ENCODE assay signal across 16 mouse cellular contexts in genomic region chr17:6734746-6735441, GRCm38 (mm10). TPM values are rescaled to one million over a fixed set of nuclear protein-coding genes. Genes with fewer than 3 reads are reported as not detected.
A peak's percentile ranks its signal among the peaks of the same experiment; 100 is the strongest.
DNase-seq lines count a peak whose midpoint lies in the region; ATAC-seq lines count a peak whose summit lies in the region.
"Had no signal": no experiment of that assay in that cellular context is flagged by ENCODE, and none has a peak within 500 bp of the region (broad histone marks: within the 10 kb centered on the region; RNA-seq: fewer than 3 reads in every experiment).

No protein-coding gene starts in this region.

- peak; percentile 72 for DNase-seq in heart, embryonic 10.5 days (ENCODE audit: low spot score)
- DNase-seq in kidney, adult 18-20 months: peak; percentile 28
- DNase-seq in kidney, postnatal 10 days: no peak
- peak; percentile 30 for DNase-seq in B cell, adult 2 months
- peak; percentile 15 for DNase-seq in induced T-regulatory cell, adult 2 months (ENCODE audit: low read depth)
- DNase-seq in lung, adult 18-20 months: no peak
- no peak for DNase-seq in right cerebral cortex, adult 18-20 months
- DNase-seq: liver, embryonic 13.5 days; spleen, adult 18-20 months; thymus, postnatal 14 days had no signal

- no peak overlapping the region for H3K27ac ChIP-seq in heart, embryonic 10.5 days
- no peak overlapping the region for H3K27ac ChIP-seq in heart, embryonic 11.5 days (ENCODE audit: low read depth, low read length)
- H3K27ac ChIP-seq: forebrain, embryonic 15.5 days; heart, embryonic 15.5 days; hindbrain, postnatal 0 days; liver, embryonic 13.5 days had no signal

- no peak for ATAC-seq in heart, embryonic 11.5 days (replicated peaks; ENCODE audit: insufficient number of reproducible peaks, low FRiP score, low TSS enrichment)
- ATAC-seq: forebrain, embryonic 15.5 days; hindbrain, postnatal 0 days; lung, postnatal 0 days; midbrain, embryonic 16.5 days had no signal

- no peak overlapping the region for H3K4me2 ChIP-seq in heart, embryonic 11.5 days
- H3K4me2 ChIP-seq: forebrain, embryonic 15.5 days; heart, embryonic 15.5 days; liver, embryonic 13.5 days had no signal

- H3K27me3 ChIP-seq in heart, embryonic 10.5 days (ENCODE audit: insufficient read depth, poor library complexity, severe bottlenecking): no peaks in the 10 kb centered on the region
- no peaks in the 10 kb centered on the region for H3K27me3 ChIP-seq in heart, embryonic 11.5 days (ENCODE audit: control insufficient read depth, insufficient read depth, low read length)
- H3K27me3 ChIP-seq: forebrain, embryonic 15.5 days; heart, embryonic 15.5 days; liver, embryonic 13.5 days had no signal

- no peak overlapping the region for H3K9ac ChIP-seq in heart, embryonic 11.5 days (ENCODE audit: low read depth, low read length)
- H3K9ac ChIP-seq: forebrain, embryonic 15.5 days; heart, embryonic 15.5 days; liver, embryonic 13.5 days had no signal

- peaks cover 25% of the 10 kb centered on the region for H3K36me3 ChIP-seq in heart, embryonic 10.5 days
- peaks cover 9% of the 10 kb centered on the region for H3K36me3 ChIP-seq in heart, embryonic 11.5 days (ENCODE audit: control insufficient read depth, insufficient read depth, low read length)

- no peaks in the 10 kb centered on the region for H3K9me3 ChIP-seq in heart, embryonic 10.5 days
- no peaks in the 10 kb centered on the region for H3K9me3 ChIP-seq in heart, embryonic 11.5 days (replicated peaks; ENCODE audit: control insufficient read depth, low read length)
- H3K9me3 ChIP-seq: forebrain, embryonic 15.5 days; heart, embryonic 15.5 days; liver, embryonic 13.5 days had no signal

- no peak overlapping the region for H3K4me3 ChIP-seq in heart, embryonic 10.5 days
- H3K4me3 ChIP-seq in heart, embryonic 11.5 days (ENCODE audit: low read depth, low read length): no peak overlapping the region
- H3K4me3 ChIP-seq: forebrain, embryonic 15.5 days; heart, embryonic 15.5 days; liver, embryonic 13.5 days had no signal

- peaks cover 19% of the 10 kb centered on the region for H3K4me1 ChIP-seq in heart, embryonic 10.5 days
- H3K4me1 ChIP-seq in heart, embryonic 11.5 days (ENCODE audit: control insufficient read depth, insufficient read depth, low read length): peaks cover 3% of the 10 kb centered on the region; the same call in 1 of the 2 replicates

- WGBS in heart, embryonic 10.5 days: 84% methylated on average over 12 of the region's 12 CpGs
- 82% methylated on average over 12 of the region's 12 CpGs for WGBS in heart, embryonic 11.5 days (ENCODE audit: insufficient replicate concordance)

RNA-seq across cellular contexts. Expression of gene Ezr, which starts 47.7 kb away (rescaled TPM):
- polyA plus RNA-seq in heart, embryonic 10.5 days (2016; fragmentation: Nextera tagmentation; extraction: Ambion mirVana): 121 and 125 TPM in 2 replicates
- polyA plus RNA-seq in heart, embryonic 11.5 days (2014; fragmentation: Nextera tagmentation; extraction: Ambion mirVana): 89.2 and 109 TPM in 2 replicates

Comparison
In these comparisons a context has a peak if more than half of its experiments do, and no peak if none do; other contexts are left out.
1. DNase-seq: peak in heart, embryonic 10.5 days (single experiment), kidney, adult 18-20 months (single experiment), B cell, adult 2 months (2 of 2) and induced T-regulatory cell, adult 2 months (single experiment); none in kidney, postnatal 10 days (single experiment), lung, adult 18-20 months (0 of 2) and right cerebral cortex, adult 18-20 months (single experiment).